ENCODE assay signal across 8 mouse cellular contexts in the genomic region with DNA sequence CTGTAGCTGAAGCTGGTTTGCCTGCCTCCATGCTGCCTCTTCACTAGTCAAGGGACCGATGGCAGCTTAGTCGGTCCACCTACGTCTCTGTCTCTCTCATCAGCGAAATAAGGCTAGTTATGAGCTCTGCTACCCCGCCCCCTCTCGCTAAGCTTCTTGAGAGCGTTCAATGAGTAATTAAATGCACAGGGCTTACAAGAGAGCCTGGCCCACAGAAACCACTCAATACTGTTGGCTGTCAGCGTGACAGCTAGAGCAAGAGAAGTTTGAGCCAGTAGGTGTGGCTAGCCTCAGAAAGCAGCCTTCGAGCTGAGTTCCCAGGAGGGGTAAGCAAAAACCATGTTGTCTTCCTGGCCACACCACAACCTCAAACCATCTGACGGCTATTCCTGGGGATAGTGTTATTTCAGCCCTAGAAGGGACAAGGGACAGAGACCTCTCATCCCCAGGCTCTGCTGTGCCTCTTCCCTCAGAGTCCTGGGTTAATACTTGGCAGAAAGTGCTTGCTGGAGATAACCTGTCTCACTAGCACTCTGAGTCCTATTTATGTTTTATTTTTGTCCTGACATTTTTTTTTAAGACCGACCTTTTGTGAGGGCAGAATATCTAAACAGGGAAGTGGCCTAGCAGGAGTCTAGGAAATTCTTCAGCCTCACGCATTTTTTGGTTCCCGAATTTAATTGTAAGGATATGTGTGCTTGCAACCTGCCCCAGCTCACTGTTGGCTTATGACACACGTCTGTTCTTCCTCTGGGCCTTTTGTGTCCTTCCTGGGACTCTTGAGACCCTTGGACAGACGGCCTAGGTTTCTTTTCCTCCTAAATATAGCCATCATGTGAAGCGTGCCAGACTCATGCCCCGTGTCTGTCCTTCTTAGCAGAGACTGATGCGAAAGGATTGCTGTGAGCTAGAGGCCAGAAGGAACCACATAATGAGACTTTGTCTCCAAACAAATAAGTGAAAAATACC.
A peak's percentile ranks its signal among the peaks of the same experiment; 100 is the strongest.
DNase-seq lines count a peak whose midpoint lies in the region; ATAC-seq and TF ChIP-seq lines count a peak whose summit lies in the region.

No protein-coding gene starts in this region.

- TF ChIP-seq CTCF in kidney, adult 2 months (conservative IDR thresholded peaks at IDR 0.05; ENCODE audit: insufficient read depth, insufficient read length, low read depth, low read length), result no peak

- no peak overlapping the region for H3K9ac ChIP-seq in embryonic facial prominence, embryonic 14.5 days (ENCODE audit: low read depth, low read length)
- H3K9ac ChIP-seq in heart, embryonic 15.5 days, result 0 out of 2 replicates have a peak overlapping the region, but pooled peaks have one; percentile 22
- no peak overlapping the region for H3K9ac ChIP-seq in kidney, embryonic 16.5 days (replicated peaks; ENCODE audit: low read length)

- ATAC-seq in embryonic facial prominence, embryonic 14.5 days (ENCODE audit: low read depth), result peak; percentile 67
- peak; percentile 68; the same call in 1 of the 2 replicates for ATAC-seq in heart, embryonic 15.5 days (replicated peaks; ENCODE audit: insufficient number of reproducible peaks, insufficient read depth, low FRiP score, low read depth)
- peak; percentile 39 for ATAC-seq in megakaryocyte progenitor cell, adult 5-6 weeks (replicated peaks; ENCODE audit: poor library complexity)
- ATAC-seq in kidney, embryonic 16.5 days (ENCODE audit: low FRiP score, low TSS enrichment), result no peak

- H3K4me3 ChIP-seq in embryonic facial prominence, embryonic 14.5 days (ENCODE audit: low read depth, low read length), result no peak overlapping the region
- H3K4me3 ChIP-seq in heart, embryonic 15.5 days, result no peak overlapping the region
- no peak overlapping the region for H3K4me3 ChIP-seq in kidney, embryonic 16.5 days (ENCODE audit: low read length)
- H3K4me3 ChIP-seq in kidney, adult 2 months (ENCODE audit: insufficient read depth, low read depth, low read length), result no peak overlapping the region

- peak; percentile 79 for DNase-seq in brain, adult 2 months (ENCODE audit: low read depth, low spot score)
- DNase-seq in embryonic facial prominence, embryonic 14.5 days (ENCODE audit: low spot score), result peak; percentile 66
- no peak for DNase-seq in adrenal gland, postnatal 14 days
- no peak for DNase-seq in kidney, adult 2 months
- DNase-seq in natural killer cell, adult 2 months (ENCODE audit: low spot score in 2 of 2), result no peak

- no peaks in the 10 kb centered on the region for H3K36me3 ChIP-seq in embryonic facial prominence, embryonic 14.5 days (ENCODE audit: control insufficient read depth, insufficient read depth, low read length)
- H3K36me3 ChIP-seq in heart, embryonic 15.5 days, result no peaks in the 10 kb centered on the region
- H3K36me3 ChIP-seq in kidney, embryonic 16.5 days (ENCODE audit: insufficient read depth, low read length), result no peaks in the 10 kb centered on the region
- no peaks in the 10 kb centered on the region for H3K36me3 ChIP-seq in kidney, adult 2 months (ENCODE audit: control insufficient read depth, insufficient read depth, low read length)

- 54% methylated on average over 18 of the region's 18 CpGs for WGBS in embryonic facial prominence, embryonic 14.5 days
- 34% methylated on average over 18 of the region's 18 CpGs for WGBS in heart, embryonic 15.5 days
- WGBS in kidney, embryonic 16.5 days, result 70% methylated on average over 18 of the region's 18 CpGs
- 76% methylated on average over 18 of the region's 18 CpGs for WGBS in kidney, adult 2 months

- TF ChIP-seq POLR2A in kidney, adult 2 months (IDR thresholded peaks at IDR 0.05; ENCODE audit: low read depth, low read length), result no peak

- no peak overlapping the region for H3K27ac ChIP-seq in embryonic facial prominence, embryonic 14.5 days (replicated peaks; ENCODE audit: low read depth, low read length)
- H3K27ac ChIP-seq in heart, embryonic 15.5 days, result peak overlapping the region; percentile 88
- H3K27ac ChIP-seq in kidney, embryonic 16.5 days (ENCODE audit: low read length), result no peak overlapping the region
- H3K27ac ChIP-seq in kidney, adult 2 months (ENCODE audit: insufficient read depth, low read depth, low read length), result no peak overlapping the region; the same call in 1 of the 2 replicates

- H3K4me2 ChIP-seq in embryonic facial prominence, embryonic 14.5 days (ENCODE audit: low read depth, low read length), result no peak overlapping the region
- H3K4me2 ChIP-seq in heart, embryonic 15.5 days, result peak overlapping the region; percentile 49
- H3K4me2 ChIP-seq in kidney, embryonic 16.5 days (replicated peaks; ENCODE audit: low read depth, low read length), result no peak overlapping the region

- H3K27me3 ChIP-seq in embryonic facial prominence, embryonic 14.5 days (replicated peaks; ENCODE audit: control insufficient read depth, insufficient read depth, low read length), result no peaks in the 10 kb centered on the region
- H3K27me3 ChIP-seq in heart, embryonic 15.5 days, result no peaks in the 10 kb centered on the region
- no peaks in the 10 kb centered on the region for H3K27me3 ChIP-seq in kidney, embryonic 16.5 days (ENCODE audit: insufficient read depth, low read length)
- H3K27me3 ChIP-seq in kidney, adult 2 months (replicated peaks; ENCODE audit: control insufficient read depth, insufficient read depth, low read length), result no peaks in the 10 kb centered on the region

- H3K4me1 ChIP-seq in embryonic facial prominence, embryonic 14.5 days (ENCODE audit: control insufficient read depth, insufficient read depth, low read length), result peaks cover 12% of the 10 kb centered on the region; the same call in 1 of the 2 replicates
- peaks cover 43% of the 10 kb centered on the region for H3K4me1 ChIP-seq in heart, embryonic 15.5 days (replicated peaks)
- peaks cover 8% of the 10 kb centered on the region; the same call in 1 of the 2 replicates for H3K4me1 ChIP-seq in kidney, embryonic 16.5 days (ENCODE audit: insufficient read depth, low read length)
- no peaks in the 10 kb centered on the region for H3K4me1 ChIP-seq in kidney, adult 2 months (ENCODE audit: control insufficient read depth, insufficient read depth, low read length)

- no peaks in the 10 kb centered on the region for H3K9me3 ChIP-seq in embryonic facial prominence, embryonic 14.5 days (ENCODE audit: control insufficient read depth, low read length)
- no peaks in the 10 kb centered on the region for H3K9me3 ChIP-seq in heart, embryonic 15.5 days (replicated peaks)
- no peaks in the 10 kb centered on the region for H3K9me3 ChIP-seq in kidney, embryonic 16.5 days (ENCODE audit: low read length)

Comparison
In these comparisons a context has a peak if more than half of its experiments do, and no peak if none do; other contexts are left out.
1. DNase-seq: peak in brain, adult 2 months (single experiment) and embryonic facial prominence, embryonic 14.5 days (single experiment); none in adrenal gland, postnatal 14 days (single experiment), kidney, adult 2 months (single experiment) and natural killer cell, adult 2 months (0 of 2).